Mouse (Mus musculus) heart, adult 8-10 months (tissue): ENCODE data around the gene Vsig8. TPM values are rescaled to one million over a fixed set of nuclear protein-coding genes. Genes with fewer than 3 reads are reported as not detected.

Experiments
- DNase-seq: peaks from one replicate; pipeline ENCODE4 v3.0.0; 2022; ENCODE audit warnings: low spot score
- total RNA-seq, 4 experiments: library from RNA; stranded (reverse); gene quantifications; 2 replicates each; pipeline ENCODE4 v1.2.4; 2022

Gene Vsig8
- total RNA-seq, 4 experiments from 2014 or later: not detected

GRCm38 (mm10) chr1:172528701-172529100 lies 27.0 kb upstream of the Vsig8 start:
- peak; percentile 95 for DNase-seq

GRCm38 (mm10) chr1:172530544-172531220 lies 25.1 kb upstream of the Vsig8 start:
- no peak for DNase-seq

GRCm38 (mm10) chr1:172532551-172532950 lies 23.2 kb upstream of the Vsig8 start:
- DNase-seq: no peak

- DNase-seq: no peak
Observed at GRCm38 (mm10) chr1:172535116-172535515, 20.6 kb upstream of the Vsig8 start.

GRCm38 (mm10) chr1:172539827-172540226 lies 15.9 kb upstream of the Vsig8 start:
- DNase-seq: no peak

- no peak for DNase-seq
Observed at GRCm38 (mm10) chr1:172540283-172540820, 15.4 kb upstream of the Vsig8 start.

- no peak for DNase-seq
Observed at GRCm38 (mm10) chr1:172546062-172546461, 9.7 kb upstream of the Vsig8 start.

GRCm38 (mm10) chr1:172548501-172548900 lies 7.2 kb upstream of the Vsig8 start:
- no peak for DNase-seq

- no peak for DNase-seq
Observed at GRCm38 (mm10) chr1:172549314-172549713, 6.4 kb upstream of the Vsig8 start.

GRCm38 (mm10) chr1:172549717-172550116 lies 6.0 kb upstream of the Vsig8 start:
- DNase-seq: no peak

GRCm38 (mm10) chr1:172550551-172550951 lies 5.2 kb upstream of the Vsig8 start:
- peak; percentile 77 for DNase-seq

GRCm38 (mm10) chr1:172551009-172551408 lies 4.7 kb upstream of the Vsig8 start:
- no peak for DNase-seq

GRCm38 (mm10) chr1:172552623-172553022 lies 3.1 kb upstream of the Vsig8 start:
- no peak for DNase-seq

- DNase-seq: peak; percentile 65
Observed at GRCm38 (mm10) chr1:172562641-172563464, 7.1 kb downstream of the Vsig8 start.

GRCm38 (mm10) chr1:172563465-172563828 lies 7.7 kb downstream of the Vsig8 start:
- no peak for DNase-seq

- no peak for DNase-seq
Observed at GRCm38 (mm10) chr1:172566131-172566530, 10.4 kb downstream of the Vsig8 start.

GRCm38 (mm10) chr1:172567758-172568157 lies 12.0 kb downstream of the Vsig8 start:
- DNase-seq: no peak

GRCm38 (mm10) chr1:172580116-172580515 lies 24.4 kb downstream of the Vsig8 start:
- no peak for DNase-seq

- no peak for DNase-seq
Observed at GRCm38 (mm10) chr1:172582436-172582835, 26.7 kb downstream of the Vsig8 start.

GRCm38 (mm10) chr1:172584271-172584670 lies 28.5 kb downstream of the Vsig8 start:
- no peak for DNase-seq

GRCm38 (mm10) chr1:172585026-172585425 lies 29.3 kb downstream of the Vsig8 start:
- no peak for DNase-seq

GRCm38 (mm10) chr1:172585612-172586567 lies 30.2 kb downstream of the Vsig8 start:
- DNase-seq: no peak
